Mouse (Mus musculus): ENCODE measurements around the gene St6galnac3. TPM values are rescaled to one million over a fixed set of nuclear protein-coding genes. Genes with fewer than 3 reads are reported as not detected.

St6galnac3 gene
- polyA plus RNA-seq, 1 experiment from 2014 or later = 8.5 TPM

DNA sequence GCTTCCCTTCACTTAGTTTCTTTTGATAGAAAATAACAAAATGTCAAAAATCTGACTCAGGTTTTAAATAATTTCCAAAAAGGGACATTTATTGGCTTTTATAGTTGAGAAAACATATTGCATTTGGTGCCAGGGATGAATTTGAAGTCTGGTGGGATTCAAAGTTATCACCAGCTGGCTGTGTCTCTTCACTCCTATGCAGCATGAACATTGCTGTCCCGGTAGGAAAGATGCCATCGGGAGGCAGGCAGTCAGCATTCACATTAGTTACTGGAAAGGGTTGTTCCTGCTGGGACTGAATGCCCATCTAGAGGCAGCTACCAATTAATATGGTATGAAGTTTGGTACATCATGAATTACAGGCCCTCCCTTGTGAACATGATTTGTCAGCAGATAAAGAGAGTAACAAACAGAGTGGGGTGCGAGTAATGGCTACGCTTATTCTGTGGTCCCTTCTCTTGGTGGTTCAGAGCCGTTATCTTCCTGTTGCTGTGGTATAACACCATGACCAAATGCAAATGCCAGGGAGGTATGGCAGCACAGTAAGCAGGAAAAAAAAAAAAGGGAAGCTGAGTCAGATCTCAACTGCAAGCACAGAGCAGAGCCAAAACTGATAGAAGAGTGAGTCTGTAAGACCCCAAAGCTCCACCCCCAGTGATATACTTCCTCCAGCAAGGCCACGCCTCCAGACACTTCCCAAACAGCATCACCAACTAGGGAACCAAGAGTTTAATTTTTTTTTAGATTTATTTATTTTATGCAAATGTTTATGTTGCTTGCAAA is 535.1 kb downstream of the St6galnac3 start:
- H3K9ac ChIP-seq (ENCODE audit: low read depth, low read length) = no peak overlapping the region
- H3K36me3 ChIP-seq (ENCODE audit: control insufficient read depth, insufficient read depth) = no peaks in the 10 kb centered on the region
- H3K4me3 ChIP-seq (ENCODE audit: low read depth, low read length) = no peak overlapping the region
- no peak overlapping the region for H3K4me2 ChIP-seq (replicated peaks; ENCODE audit: low read depth)
- H3K4me1 ChIP-seq (replicated peaks; ENCODE audit: control insufficient read depth, insufficient read depth, low read length) = no peaks in the 10 kb centered on the region
- no peaks in the 10 kb centered on the region for H3K9me3 ChIP-seq (ENCODE audit: control insufficient read depth)
- no peak overlapping the region for H3K27ac ChIP-seq (ENCODE audit: low read depth, low read length)
- WGBS = 92% methylated on average over 6 of the region's 6 CpGs
- no peaks in the 10 kb centered on the region for H3K27me3 ChIP-seq (replicated peaks; ENCODE audit: control insufficient read depth, insufficient read depth, low read length)
- ATAC-seq = no peak
- no peak for TF ChIP-seq CTCF (IDR thresholded peaks at IDR 0.05; ENCODE audit: low read depth)

DNA sequence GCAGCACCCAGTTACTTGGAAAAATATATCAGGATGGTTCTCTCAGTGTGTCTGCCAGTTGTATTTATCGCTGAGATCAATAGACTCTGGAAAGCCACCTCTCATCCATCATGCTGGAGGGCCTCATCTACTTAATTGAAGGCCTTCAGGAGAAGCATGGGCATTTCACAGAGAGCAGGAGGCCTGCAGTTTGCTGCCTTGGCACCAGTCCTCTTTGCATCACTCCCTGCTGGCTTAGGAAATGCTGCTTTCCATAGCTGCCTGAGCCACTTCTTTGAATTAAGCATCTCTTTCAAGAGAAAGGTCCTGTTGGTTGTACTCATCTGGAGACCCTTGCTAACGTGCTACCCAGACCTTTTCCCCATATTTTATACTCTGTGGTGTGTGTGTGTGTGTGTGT is 536.8 kb downstream of the St6galnac3 start:
- H3K27me3 ChIP-seq (replicated peaks; ENCODE audit: control insufficient read depth, insufficient read depth, low read length) = no peaks in the 10 kb centered on the region

DNA sequence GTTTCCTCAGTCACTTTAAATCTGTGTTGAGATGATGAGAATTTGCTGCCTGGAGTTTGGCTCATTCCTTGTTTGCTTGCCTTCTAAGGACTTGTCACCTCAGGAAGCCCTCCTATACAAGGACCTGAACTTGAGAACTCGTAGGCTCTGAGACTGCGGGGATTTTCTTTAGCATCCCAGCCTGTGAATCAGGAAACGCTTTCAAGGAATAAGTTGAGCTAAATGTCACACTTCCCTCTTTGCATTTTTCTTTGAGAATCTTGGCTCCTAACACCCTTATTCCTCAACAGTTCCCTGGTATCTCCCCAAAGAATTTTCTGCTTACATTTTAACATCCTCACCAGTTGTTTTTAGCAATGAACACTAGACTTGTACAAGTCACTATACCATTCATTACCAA is 539.9 kb downstream of the St6galnac3 start:
- no peak for TF ChIP-seq CTCF (IDR thresholded peaks at IDR 0.05; ENCODE audit: low read depth)
- Histone ChIP-seq H3K9ac (ENCODE audit: low read depth, low read length) (no peak overlapping the region), H3K9me3 (ENCODE audit: control insufficient read depth) (no peaks in the 10 kb centered on the region), H3K4me2 (replicated peaks; ENCODE audit: low read depth) (no peak overlapping the region), H3K27ac (ENCODE audit: low read depth, low read length) (no peak overlapping the region), H3K36me3 (ENCODE audit: control insufficient read depth, insufficient read depth) (no peaks in the 10 kb centered on the region), H3K4me3 (ENCODE audit: low read depth, low read length) (no peak overlapping the region), H3K27me3 (replicated peaks; ENCODE audit: control insufficient read depth, insufficient read depth, low read length) (no peaks in the 10 kb centered on the region), H3K4me1 (replicated peaks; ENCODE audit: control insufficient read depth, insufficient read depth, low read length) (no peaks in the 10 kb centered on the region)
- no peak for ATAC-seq
- WGBS = 68% methylated on average over 3 of the region's 3 CpGs

More for the DNA sequence above, 536.8 kb downstream of the St6galnac3 start:
- Histone ChIP-seq H3K4me1 (replicated peaks; ENCODE audit: control insufficient read depth, insufficient read depth, low read length) (no peaks in the 10 kb centered on the region), H3K4me2 (replicated peaks; ENCODE audit: low read depth) (no peak overlapping the region), H3K9ac (ENCODE audit: low read depth, low read length) (no peak overlapping the region), H3K4me3 (ENCODE audit: low read depth, low read length) (no peak overlapping the region), H3K9me3 (ENCODE audit: control insufficient read depth) (no peaks in the 10 kb centered on the region), H3K27ac (ENCODE audit: low read depth, low read length) (no peak overlapping the region), H3K36me3 (ENCODE audit: control insufficient read depth, insufficient read depth) (no peaks in the 10 kb centered on the region)
- no peak for TF ChIP-seq CTCF (IDR thresholded peaks at IDR 0.05; ENCODE audit: low read depth)
- no peak for ATAC-seq
- WGBS = 75% methylated on average over 2 of the region's 2 CpGs

DNA sequence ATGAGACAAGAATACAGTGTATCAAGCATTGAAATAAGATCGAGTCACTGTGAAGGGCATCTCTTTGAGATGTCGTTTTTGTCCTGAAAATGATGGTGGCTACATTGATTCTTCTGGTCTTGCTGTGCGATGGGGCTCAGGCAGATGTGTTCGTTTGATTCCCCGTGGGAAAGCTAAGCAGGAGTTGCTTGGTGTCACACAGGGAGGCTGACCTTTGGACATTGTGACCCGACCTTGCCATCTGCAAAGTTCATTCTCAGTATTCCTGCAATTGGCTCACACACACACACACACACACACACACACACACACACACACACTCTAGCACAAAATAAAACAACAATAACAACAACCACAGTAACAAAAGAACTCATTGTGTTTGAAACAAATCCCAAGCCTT is 543.7 kb downstream of the St6galnac3 start:
- Histone ChIP-seq H3K27me3 (replicated peaks; ENCODE audit: control insufficient read depth, insufficient read depth, low read length) (no peaks in the 10 kb centered on the region), H3K4me1 (replicated peaks; ENCODE audit: control insufficient read depth, insufficient read depth, low read length) (no peaks in the 10 kb centered on the region), H3K36me3 (ENCODE audit: control insufficient read depth, insufficient read depth) (no peaks in the 10 kb centered on the region), H3K9me3 (ENCODE audit: control insufficient read depth) (no peaks in the 10 kb centered on the region), H3K4me3 (ENCODE audit: low read depth, low read length) (no peak overlapping the region), H3K27ac (ENCODE audit: low read depth, low read length) (no peak overlapping the region), H3K9ac (ENCODE audit: low read depth, low read length) (no peak overlapping the region), H3K4me2 (replicated peaks; ENCODE audit: low read depth) (no peak overlapping the region)
- ATAC-seq = no peak
- 65% methylated on average over 6 of the region's 6 CpGs for WGBS
- TF ChIP-seq CTCF (IDR thresholded peaks at IDR 0.05; ENCODE audit: low read depth) = no peak

DNA sequence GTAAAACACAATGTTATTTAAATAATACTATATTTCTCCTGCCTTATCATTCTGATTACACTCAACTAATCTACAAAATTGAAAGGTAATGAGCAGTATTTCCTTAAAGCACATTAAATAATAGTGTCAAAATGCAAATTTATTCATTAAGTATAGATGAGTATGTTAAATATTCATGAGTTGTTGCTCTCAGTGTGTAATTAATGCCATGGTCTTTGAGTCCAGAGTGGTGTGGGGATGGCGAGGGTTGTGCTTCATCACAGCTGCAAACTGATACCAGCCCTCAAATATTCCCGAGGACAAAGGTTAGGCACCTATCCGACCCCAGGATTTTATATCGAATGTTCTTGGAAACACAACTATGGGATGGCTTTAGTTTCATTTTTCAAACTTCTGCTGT is 548.2 kb downstream of the St6galnac3 start:
- Histone ChIP-seq H3K9ac (ENCODE audit: low read depth, low read length) (no peak overlapping the region), H3K4me2 (replicated peaks; ENCODE audit: low read depth) (no peak overlapping the region), H3K27ac (ENCODE audit: low read depth, low read length) (no peak overlapping the region), H3K4me1 (replicated peaks; ENCODE audit: control insufficient read depth, insufficient read depth, low read length) (no peaks in the 10 kb centered on the region), H3K9me3 (ENCODE audit: control insufficient read depth) (no peaks in the 10 kb centered on the region), H3K36me3 (ENCODE audit: control insufficient read depth, insufficient read depth) (no peaks in the 10 kb centered on the region), H3K4me3 (ENCODE audit: low read depth, low read length) (no peak overlapping the region), H3K27me3 (replicated peaks; ENCODE audit: control insufficient read depth, insufficient read depth, low read length) (no peaks in the 10 kb centered on the region)
- TF ChIP-seq CTCF (IDR thresholded peaks at IDR 0.05; ENCODE audit: low read depth) = no peak
- ATAC-seq = no peak
- 80% methylated on average over 4 of the region's 4 CpGs for WGBS

DNA sequence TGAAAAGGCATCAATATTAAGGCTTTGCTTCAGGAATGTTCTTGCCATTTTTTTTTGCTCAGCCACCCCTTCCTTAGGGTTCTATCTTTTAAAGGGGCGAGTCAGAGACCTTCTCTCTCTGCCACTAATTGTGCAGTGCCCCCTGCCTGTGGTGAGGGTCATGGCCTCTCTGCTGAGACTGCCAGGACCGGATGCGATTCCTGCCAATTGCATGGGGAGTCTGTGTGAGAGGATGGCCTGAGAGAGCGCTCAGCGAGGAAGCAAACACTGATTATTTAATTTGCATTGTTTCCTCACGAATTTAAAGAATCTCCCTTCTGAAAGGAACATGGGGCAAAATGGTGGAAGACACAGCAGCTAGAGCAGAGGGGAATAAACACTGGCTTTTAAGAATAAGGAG is 548.6 kb downstream of the St6galnac3 start:
- WGBS = 62% methylated on average over 6 of the region's 6 CpGs
- TF ChIP-seq CTCF (IDR thresholded peaks at IDR 0.05; ENCODE audit: low read depth) = 0 out of 2 replicates have a peak, but pooled peaks have one; percentile 9

More for the DNA sequence above, 548.6 kb downstream of the St6galnac3 start:
- no peaks in the 10 kb centered on the region for H3K4me1 ChIP-seq (replicated peaks; ENCODE audit: control insufficient read depth, insufficient read depth, low read length)
- H3K4me3 ChIP-seq (ENCODE audit: low read depth, low read length) = no peak overlapping the region
- H3K36me3 ChIP-seq (ENCODE audit: control insufficient read depth, insufficient read depth) = no peaks in the 10 kb centered on the region
- H3K9me3 ChIP-seq (ENCODE audit: control insufficient read depth) = no peaks in the 10 kb centered on the region
- H3K27me3 ChIP-seq (replicated peaks; ENCODE audit: control insufficient read depth, insufficient read depth, low read length) = no peaks in the 10 kb centered on the region
- H3K9ac ChIP-seq (ENCODE audit: low read depth, low read length) = no peak overlapping the region
- H3K4me2 ChIP-seq (replicated peaks; ENCODE audit: low read depth) = no peak overlapping the region
- no peak for ATAC-seq
- H3K27ac ChIP-seq (ENCODE audit: low read depth, low read length) = no peak overlapping the region

Measured in intestine, postnatal 0 days (tissue).